Mouse (Mus musculus): Measurements from ENCODE around the gene Lce6a.

DNA sequence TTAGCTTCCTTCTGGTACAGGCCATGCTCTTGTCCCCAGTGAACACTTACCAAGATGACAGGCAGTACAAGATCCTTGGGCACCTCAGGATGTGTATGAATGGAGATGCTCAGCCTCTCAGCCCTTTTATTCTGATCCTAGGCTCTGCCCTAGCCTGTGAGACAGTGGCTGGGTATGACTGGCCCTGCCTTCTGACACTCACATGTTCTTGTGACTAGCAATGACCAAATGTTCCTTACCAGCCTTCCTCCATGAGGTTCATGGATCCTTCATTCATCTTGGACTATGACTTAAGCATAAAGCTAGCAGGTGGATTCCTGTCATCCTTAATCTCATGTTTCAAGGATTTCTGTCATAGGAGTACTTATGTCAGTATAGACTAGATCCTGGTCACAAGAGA, 48.8 kb upstream of the Lce6a start, which contains the start of gene Lce1a2:
- no peak for TF ChIP-seq POLR2A (IDR thresholded peaks at IDR 0.05; ENCODE audit: insufficient read depth, low read depth, low read length)
- no peak for TF ChIP-seq CTCF (IDR thresholded peaks at IDR 0.05; ENCODE audit: insufficient read depth, low read depth, low read length)

Measured in olfactory bulb, adult 2 months (tissue).